Mouse (Mus musculus) hindbrain, embryonic 16.5 days (tissue): Measurements from ENCODE around the gene Ksr1. TPM values are rescaled to one million over a fixed set of nuclear protein-coding genes. Genes with fewer than 3 reads are reported as not detected.
A peak's percentile ranks its signal among the peaks of the same experiment; 100 is the strongest.

Experiments
- ATAC-seq: fragments of 200-750 bp; cut with Nextera tagmentation; 2 replicates; pipeline ENCODE4 v1.8.0; 2017; ENCODE audit warnings: moderate TSS enrichment, moderate library complexity
- H3K27ac ChIP-seq: fragments of 300-500 bp; sonication (generic); 2 replicates; pipeline ENCODE4 v1.5.1; 2014; ENCODE audit warnings: low read depth, mild to moderate bottlenecking, control low read depth, low read length, moderate library complexity
- H3K27me3 ChIP-seq: fragments of 300-500 bp; sonication (generic); replicated peaks from 2 replicates; pipeline ENCODE4 v1.6.1; 2014; ENCODE audit warnings: low read length; ENCODE audit not compliant: control insufficient read depth, insufficient read depth
- H3K36me3 ChIP-seq: fragments of 300-500 bp; sonication (generic); 2 replicates; pipeline ENCODE4 v1.6.1; 2014; ENCODE audit warnings: mild to moderate bottlenecking, low read length, moderate library complexity, mixed read lengths; ENCODE audit not compliant: control insufficient read depth, insufficient read depth
- H3K4me1 ChIP-seq: fragments of 300-500 bp; sonication (generic); 2 replicates; pipeline ENCODE4 v1.6.1; 2014; ENCODE audit warnings: low read depth, low read length; ENCODE audit not compliant: control insufficient read depth, insufficient read depth
- H3K4me2 ChIP-seq: fragments of 300-500 bp; sonication (generic); 2 replicates; pipeline ENCODE4 v1.6.1; 2014; ENCODE audit warnings: mild to moderate bottlenecking, low read length, control low read depth, moderate library complexity
- H3K4me3 ChIP-seq: fragments of 300-500 bp; sonication (generic); 2 replicates; pipeline ENCODE4 v1.5.1; 2014; ENCODE audit warnings: mild to moderate bottlenecking, low read length, control low read depth, moderate library complexity
- H3K9ac ChIP-seq: fragments of 300-500 bp; sonication (generic); 2 replicates; pipeline ENCODE4 v1.6.1; 2014; ENCODE audit warnings: low read depth, mild to moderate bottlenecking, control low read depth, low read length, moderate library complexity
- H3K9me3 ChIP-seq: fragments of 300-500 bp; sonication (generic); 2 replicates; pipeline ENCODE4 v1.6.1; 2014; ENCODE audit warnings: mild to moderate bottlenecking, low read length, moderate library complexity; ENCODE audit not compliant: control insufficient read depth
- WGBS: fragments of 180-500 bp; shearing (Covaris S2); extraction: QIAGEN DNeasy Blood & Tissue Kit; methylation state at CpG from one replicate; pipeline ENCODE4 v1.1.7; 2014; 5-methylcytosine and 5-hydroxymethylcytosine counted together
- polyA plus RNA-seq: library from polyadenylated mRNA; unstranded; fragments of >200 nt; fragmentation: Nextera tagmentation; extraction: Ambion mirVana; gene quantifications from 2 replicates; pipeline ENCODE4 v1.2.1, GENCODE M21; 2015

The Ksr1 gene
- polyA plus RNA-seq, 1 experiment from 2014 or later, result 4.4 TPM

DNA sequence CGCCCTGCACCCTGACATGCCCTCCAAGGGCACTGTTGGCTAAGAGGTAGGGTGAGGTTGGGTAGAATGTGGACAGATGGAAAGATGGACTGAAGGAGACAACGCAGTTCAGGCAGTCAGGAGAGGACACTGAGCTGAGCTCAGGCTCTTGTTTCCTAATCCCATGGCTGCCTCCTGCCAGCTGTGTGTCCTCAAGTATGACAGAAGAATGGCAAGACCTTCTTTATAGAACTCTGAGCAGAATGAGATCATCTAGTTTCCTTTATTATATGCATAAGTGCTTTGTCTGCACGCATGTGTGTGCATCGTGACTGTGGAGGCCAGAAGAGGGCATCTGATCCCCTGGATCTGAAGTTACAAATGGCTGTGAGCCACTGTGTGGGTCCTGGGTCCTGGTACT is 72.6 kb downstream of the Ksr1 start:
- Histone ChIP-seq H3K9ac (no peak overlapping the region), H3K4me3 (no peak overlapping the region), H3K36me3 (no peaks in the 10 kb centered on the region), H3K4me1 (peaks cover 3% of the 10 kb centered on the region), H3K27ac (no peak overlapping the region), H3K9me3 (no peaks in the 10 kb centered on the region), H3K27me3 (no peaks in the 10 kb centered on the region), H3K4me2 (no peak overlapping the region)
- no peak for ATAC-seq
- 92% methylated on average over 4 of the region's 4 CpGs for whole genome bisulfite sequencing

GRCm38 (mm10) chr11:79072108-79072507 is 74.1 kb downstream of the Ksr1 start:
- ATAC-seq, result no peak
- no peak overlapping the region for H3K27ac ChIP-seq
- WGBS, result 94% methylated on average over 8 of the region's 8 CpGs

GRCm38 (mm10) chr11:79071082-79071972 is 74.9 kb downstream of the Ksr1 start:
- no peaks in the 10 kb centered on the region for H3K36me3 ChIP-seq
- H3K4me3 ChIP-seq, result no peak overlapping the region
- 78% methylated on average over 7 of the region's 7 CpGs for WGBS
- H3K4me2 ChIP-seq, result no peak overlapping the region
- H3K4me1 ChIP-seq, result peaks cover 3% of the 10 kb centered on the region
- ATAC-seq, result no peak
- no peaks in the 10 kb centered on the region for H3K27me3 ChIP-seq
- no peaks in the 10 kb centered on the region for H3K9me3 ChIP-seq
- no peak overlapping the region for H3K27ac ChIP-seq
- H3K9ac ChIP-seq, result no peak overlapping the region

More at GRCm38 (mm10) chr11:79072108-79072507, 74.1 kb downstream of the Ksr1 start:
- Histone ChIP-seq H3K27me3 (no peaks in the 10 kb centered on the region), H3K36me3 (no peaks in the 10 kb centered on the region), H3K9me3 (no peaks in the 10 kb centered on the region), H3K4me2 (no peak overlapping the region), H3K4me1 (peaks cover 3% of the 10 kb centered on the region), H3K4me3 (no peak overlapping the region), H3K9ac (no peak overlapping the region)

DNA sequence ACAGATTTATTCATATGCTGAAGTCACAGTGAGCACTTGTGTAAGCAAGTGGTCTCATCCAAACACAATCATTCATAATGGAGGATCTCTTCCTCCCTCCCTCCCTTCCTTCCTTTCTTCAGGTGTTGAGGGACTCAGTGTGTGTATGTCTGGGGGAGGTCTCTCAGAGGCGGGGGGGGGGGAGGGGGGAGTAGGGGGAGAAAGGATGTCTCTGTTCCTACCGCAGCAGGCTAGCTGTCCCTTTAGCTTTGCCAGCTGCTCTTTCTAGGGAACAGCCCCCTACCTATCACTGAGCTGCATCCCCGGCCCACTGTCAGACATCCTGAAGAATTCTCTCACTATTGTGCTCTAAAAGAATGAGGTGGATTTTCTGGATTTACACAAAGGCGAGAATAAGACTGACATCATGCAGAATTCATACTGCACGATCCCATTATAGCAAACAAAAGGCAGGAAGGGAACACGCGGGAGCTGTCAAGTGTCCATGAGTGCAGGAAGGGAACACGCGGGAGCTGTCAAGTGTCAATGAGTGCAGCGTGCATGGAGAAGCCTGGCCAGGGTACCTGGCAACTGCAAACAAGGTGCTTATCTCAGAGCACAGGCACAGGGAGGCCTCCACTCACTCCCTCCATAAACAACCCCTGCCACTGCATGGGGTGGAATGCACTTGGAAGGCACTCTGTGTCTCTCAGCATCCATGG is 76.6 kb downstream of the Ksr1 start:
- no peaks in the 10 kb centered on the region for H3K36me3 ChIP-seq
- H3K27me3 ChIP-seq, result no peaks in the 10 kb centered on the region
- 27% methylated on average over 9 of the region's 10 CpGs for WGBS
- no peaks in the 10 kb centered on the region for H3K9me3 ChIP-seq
- no peak overlapping the region for H3K9ac ChIP-seq
- peaks cover 8% of the 10 kb centered on the region for H3K4me1 ChIP-seq
- no peak overlapping the region for H3K4me3 ChIP-seq
- peak; percentile 65 for ATAC-seq
- peak overlapping the region; percentile 42; the same call in 1 of the 2 replicates for H3K27ac ChIP-seq
- no peak overlapping the region for H3K4me2 ChIP-seq

DNA sequence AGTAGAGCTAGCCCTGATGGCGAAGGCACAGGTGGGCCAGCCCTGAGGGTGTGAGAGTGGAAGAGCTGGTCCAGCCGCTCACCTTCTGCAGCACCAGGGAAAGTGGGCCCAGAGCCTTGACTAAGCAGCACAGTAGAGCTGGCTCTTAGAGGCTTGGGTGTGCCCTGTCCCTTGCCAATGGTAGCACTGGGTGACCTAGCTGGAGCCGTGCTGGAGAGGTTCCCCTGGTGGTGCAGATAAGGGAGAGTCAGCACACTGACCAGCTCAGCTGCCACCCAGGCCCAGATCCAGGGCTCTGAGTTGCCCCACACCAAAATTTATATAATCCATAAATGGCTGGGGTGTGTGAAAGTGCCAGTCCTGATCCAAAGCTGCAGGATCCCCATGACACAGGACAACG is 79.0 kb downstream of the Ksr1 start:
- ATAC-seq, result no peak
- no peak overlapping the region for H3K4me2 ChIP-seq
- no peaks in the 10 kb centered on the region for H3K9me3 ChIP-seq
- H3K4me1 ChIP-seq, result peaks cover 8% of the 10 kb centered on the region
- H3K36me3 ChIP-seq, result no peaks in the 10 kb centered on the region
- H3K27ac ChIP-seq, result no peak overlapping the region
- 93% methylated on average over 4 of the region's 4 CpGs for WGBS
- H3K9ac ChIP-seq, result no peak overlapping the region
- H3K4me3 ChIP-seq, result no peak overlapping the region
- no peaks in the 10 kb centered on the region for H3K27me3 ChIP-seq

DNA sequence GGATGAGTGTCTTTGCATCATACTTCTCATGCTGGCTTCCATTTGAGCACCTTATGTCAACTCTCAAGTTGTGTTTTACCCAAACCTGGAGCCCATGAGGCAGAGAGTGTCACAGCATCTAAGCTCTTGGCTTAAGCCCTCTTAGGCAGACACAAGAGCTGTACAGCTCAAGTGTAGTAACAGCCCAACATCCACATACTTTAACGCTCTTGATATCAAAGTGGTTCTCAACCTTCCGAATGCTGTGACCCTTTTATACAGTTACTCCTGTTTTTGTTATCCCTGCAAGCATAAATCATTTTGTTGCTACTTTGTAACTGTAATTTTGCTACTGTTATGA is 80.0 kb downstream of the Ksr1 start:
- WGBS, result 97% methylated on average over 2 of the region's 2 CpGs
- H3K4me1 ChIP-seq, result peaks cover 8% of the 10 kb centered on the region
- no peak overlapping the region for H3K4me3 ChIP-seq
- no peak for ATAC-seq
- H3K27me3 ChIP-seq, result no peaks in the 10 kb centered on the region
- no peak overlapping the region for H3K27ac ChIP-seq
- no peak overlapping the region for H3K9ac ChIP-seq
- H3K9me3 ChIP-seq, result no peaks in the 10 kb centered on the region
- no peak overlapping the region for H3K4me2 ChIP-seq
- no peaks in the 10 kb centered on the region for H3K36me3 ChIP-seq

- Histone ChIP-seq H3K27me3 (no peaks in the 10 kb centered on the region), H3K4me2 (no peak overlapping the region), H3K27ac (no peak overlapping the region), H3K4me1 (peaks cover 8% of the 10 kb centered on the region), H3K9me3 (no peaks in the 10 kb centered on the region), H3K9ac (no peak overlapping the region), H3K4me3 (no peak overlapping the region), H3K36me3 (no peaks in the 10 kb centered on the region)
- WGBS, result 66% methylated on average over 11 of the region's 11 CpGs
- no peak for ATAC-seq
Observed at GRCm38 (mm10) chr11:79065463-79066190, 80.6 kb downstream of the Ksr1 start.

GRCm38 (mm10) chr11:79064311-79064710 is 81.9 kb downstream of the Ksr1 start:
- peaks cover 5% of the 10 kb centered on the region; the same call in 1 of the 2 replicates for H3K4me1 ChIP-seq
- no peak overlapping the region for H3K4me2 ChIP-seq
- H3K9me3 ChIP-seq, result no peaks in the 10 kb centered on the region
- no peak overlapping the region for H3K4me3 ChIP-seq
- ATAC-seq, result no peak
- H3K9ac ChIP-seq, result no peak overlapping the region
- no peaks in the 10 kb centered on the region for H3K27me3 ChIP-seq
- H3K27ac ChIP-seq, result no peak overlapping the region
- WGBS, result 51% methylated on average over 8 of the region's 8 CpGs
- H3K36me3 ChIP-seq, result no peaks in the 10 kb centered on the region

- H3K4me3 ChIP-seq, result no peak overlapping the region
- peaks cover 5% of the 10 kb centered on the region; the same call in 1 of the 2 replicates for H3K4me1 ChIP-seq
- no peak overlapping the region for H3K4me2 ChIP-seq
- no peaks in the 10 kb centered on the region for H3K27me3 ChIP-seq
- H3K36me3 ChIP-seq, result no peaks in the 10 kb centered on the region
- no peak overlapping the region for H3K27ac ChIP-seq
- ATAC-seq, result no peak
- no peaks in the 10 kb centered on the region for H3K9me3 ChIP-seq
- 71% methylated on average over 7 of the region's 7 CpGs for WGBS
- H3K9ac ChIP-seq, result no peak overlapping the region
Observed at GRCm38 (mm10) chr11:79063616-79064015, 82.6 kb downstream of the Ksr1 start.
